Mouse (Mus musculus) embryonic facial prominence, embryonic 14.5 days (tissue): ENCODE results near the gene Zscan20. TPM values are rescaled to one million over a fixed set of nuclear protein-coding genes. Genes with fewer than 3 reads are reported as not detected.
A peak's percentile ranks its signal among the peaks of the same experiment; 100 is the strongest.

Experiments
- ATAC-seq: fragments of 200-750 bp; cut with Nextera tagmentation; 2 replicates; pipeline ENCODE4 v1.8.0; 2017; ENCODE audit warnings: low read depth, moderate number of reproducible peaks, moderate TSS enrichment
- DNase-seq: peaks from one replicate; pipeline ENCODE4 v3.0.0-alpha.2; 2015; ENCODE audit warnings: low spot score
- H3K27ac ChIP-seq: fragments of 300-500 bp; sonication (generic); replicated peaks from 2 replicates; pipeline ENCODE4 v1.5.1; 2014; ENCODE audit warnings: low read depth, mild to moderate bottlenecking, low read length, moderate library complexity
- H3K27me3 ChIP-seq: fragments of 300-500 bp; sonication (generic); replicated peaks from 2 replicates; pipeline ENCODE4 v1.6.1; 2014; ENCODE audit warnings: low read length; ENCODE audit not compliant: control insufficient read depth, insufficient read depth
- H3K36me3 ChIP-seq: fragments of 300-500 bp; sonication (generic); 2 replicates; pipeline ENCODE4 v1.6.1; 2014; ENCODE audit warnings: low read length, mixed read lengths; ENCODE audit not compliant: control insufficient read depth, insufficient read depth
- H3K4me1 ChIP-seq: fragments of 300-500 bp; sonication (generic); 2 replicates; pipeline ENCODE4 v1.6.1; 2014; ENCODE audit warnings: antibody characterized with exemption, low read length; ENCODE audit not compliant: control insufficient read depth, insufficient read depth
- H3K4me2 ChIP-seq: fragments of 300-500 bp; sonication (generic); 2 replicates; pipeline ENCODE4 v1.6.1; 2014; ENCODE audit warnings: low read depth, mild to moderate bottlenecking, low read length, moderate library complexity, mixed read lengths
- H3K4me3 ChIP-seq: fragments of 300-500 bp; sonication (generic); 2 replicates; pipeline ENCODE4 v1.5.1; 2014; ENCODE audit warnings: low read depth, mild to moderate bottlenecking, low read length
- H3K9ac ChIP-seq: fragments of 300-500 bp; sonication (generic); 2 replicates; pipeline ENCODE4 v1.6.1; 2014; ENCODE audit warnings: low read depth, mild to moderate bottlenecking, low read length, moderate library complexity, mixed read lengths
- H3K9me3 ChIP-seq: fragments of 300-500 bp; sonication (generic); 2 replicates; pipeline ENCODE4 v1.6.1; 2016; ENCODE audit warnings: low read length; ENCODE audit not compliant: control insufficient read depth
- WGBS: fragments of 180-500 bp; shearing (Covaris S2); extraction: QIAGEN DNeasy Blood & Tissue Kit; methylation state at CpG from one replicate; pipeline ENCODE4 v1.1.7; 2014; 5-methylcytosine and 5-hydroxymethylcytosine counted together
- polyA plus RNA-seq: library from polyadenylated mRNA; unstranded; fragments of >200 nt; fragmentation: Nextera tagmentation; extraction: Ambion mirVana; gene quantifications from 2 replicates; pipeline ENCODE4 v1.2.1, GENCODE M21; 2014

The Zscan20 gene
- polyA plus RNA-seq, 1 experiment from 2014 or later: 2.0 TPM

DNA sequence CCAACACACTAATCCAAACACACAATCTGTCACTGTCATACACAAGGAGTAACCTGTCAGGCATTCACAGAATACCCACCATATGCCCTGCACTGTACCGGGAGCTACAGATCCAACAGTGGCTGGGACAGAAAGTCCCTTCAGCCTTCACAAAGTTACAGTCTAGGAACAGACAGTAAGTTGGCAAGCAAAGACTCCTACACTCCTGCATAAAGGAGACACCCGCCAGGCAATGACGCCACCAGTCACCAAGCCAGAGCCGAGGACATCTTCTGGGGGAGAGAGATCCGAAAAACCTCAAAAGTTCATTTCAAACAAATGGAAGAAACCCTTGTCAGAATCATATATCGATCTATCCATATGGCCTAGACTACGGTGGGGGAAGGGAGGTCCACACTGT, 3.3 kb downstream of the Zscan20 start:
- Histone ChIP-seq H3K9ac (no peak overlapping the region), H3K27ac (no peak overlapping the region), H3K4me3 (no peak overlapping the region), H3K36me3 (peaks cover 28% of the 10 kb centered on the region), H3K4me2 (no peak overlapping the region), H3K27me3 (no peaks in the 10 kb centered on the region), H3K9me3 (no peaks in the 10 kb centered on the region), H3K4me1 (peaks cover 6% of the 10 kb centered on the region)
- DNase-seq (no peak), ATAC-seq (no peak)
- WGBS: 92% methylated on average over 7 of the region's 7 CpGs

DNA sequence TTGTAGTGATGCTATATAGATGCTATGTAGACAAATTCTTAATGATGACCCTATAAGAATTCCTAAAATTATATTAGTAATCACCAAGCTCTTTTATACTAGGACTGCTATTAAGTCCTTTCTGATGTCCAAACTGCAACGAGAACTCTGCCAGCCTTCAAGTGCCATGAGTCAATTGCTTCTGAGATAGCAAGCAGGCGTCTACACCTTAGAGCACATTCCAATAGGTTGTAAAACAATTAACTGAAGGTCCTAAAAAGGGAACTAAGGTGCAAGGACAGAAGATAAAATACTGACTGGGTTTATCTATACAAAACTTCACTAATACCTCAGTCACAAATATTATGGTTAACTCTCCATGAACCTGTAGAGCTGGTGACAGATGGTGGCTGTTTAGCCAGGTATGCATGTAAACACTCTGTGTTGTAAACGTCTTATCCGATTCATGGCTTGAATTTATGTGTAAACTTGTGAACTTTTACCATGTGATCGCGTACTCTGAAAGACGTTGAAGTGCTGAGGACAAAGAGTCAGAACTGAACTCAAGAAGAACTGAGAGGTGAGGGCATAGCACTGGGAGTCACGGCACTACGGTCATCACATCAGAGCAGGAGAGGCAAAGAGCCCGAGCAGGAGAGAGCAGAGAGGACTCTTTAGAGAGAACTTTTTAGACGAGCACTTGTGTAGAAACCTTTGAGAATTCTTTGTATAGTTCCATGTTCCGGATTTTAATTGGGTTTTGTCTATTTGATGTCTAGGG, 11.9 kb downstream of the Zscan20 start:
- Histone ChIP-seq H3K9me3 (no peaks in the 10 kb centered on the region), H3K27me3 (no peaks in the 10 kb centered on the region), H3K4me2 (no peak overlapping the region), H3K4me3 (no peak overlapping the region), H3K27ac (no peak overlapping the region), H3K9ac (no peak overlapping the region), H3K36me3 (peaks cover 35% of the 10 kb centered on the region; the same call in 1 of the 2 replicates), H3K4me1 (no peaks in the 10 kb centered on the region)
- ATAC-seq (no peak), DNase-seq (no peak)
- 87% methylated on average over 12 of the region's 12 CpGs for WGBS

DNA sequence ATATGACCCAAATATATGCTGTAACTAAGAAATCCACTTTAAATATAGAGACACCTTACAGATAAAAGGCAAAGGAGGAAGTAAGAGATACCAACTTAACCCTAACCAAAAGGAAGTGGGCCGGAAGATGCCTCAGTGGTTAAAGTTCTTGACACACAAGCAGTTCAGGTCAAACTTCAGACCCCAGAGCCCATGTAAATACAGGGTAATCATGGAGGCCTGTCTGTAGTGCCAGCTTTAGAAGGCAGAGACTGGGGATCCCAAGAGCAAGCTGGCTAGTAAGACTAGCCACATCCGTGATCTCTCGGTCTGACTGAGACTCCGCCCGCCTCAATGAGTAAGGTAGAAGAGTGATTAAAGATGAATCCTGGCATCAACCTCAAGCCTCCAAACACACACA, 15.8 kb downstream of the Zscan20 start:
- Histone ChIP-seq H3K9me3 (no peaks in the 10 kb centered on the region), H3K36me3 (peaks cover 30% of the 10 kb centered on the region), H3K4me1 (no peaks in the 10 kb centered on the region), H3K9ac (no peak overlapping the region), H3K27ac (no peak overlapping the region), H3K4me2 (no peak overlapping the region), H3K27me3 (no peaks in the 10 kb centered on the region), H3K4me3 (no peak overlapping the region)
- DNase-seq (no peak), ATAC-seq (no peak)
- 90% methylated on average over 5 of the region's 5 CpGs for WGBS

DNA sequence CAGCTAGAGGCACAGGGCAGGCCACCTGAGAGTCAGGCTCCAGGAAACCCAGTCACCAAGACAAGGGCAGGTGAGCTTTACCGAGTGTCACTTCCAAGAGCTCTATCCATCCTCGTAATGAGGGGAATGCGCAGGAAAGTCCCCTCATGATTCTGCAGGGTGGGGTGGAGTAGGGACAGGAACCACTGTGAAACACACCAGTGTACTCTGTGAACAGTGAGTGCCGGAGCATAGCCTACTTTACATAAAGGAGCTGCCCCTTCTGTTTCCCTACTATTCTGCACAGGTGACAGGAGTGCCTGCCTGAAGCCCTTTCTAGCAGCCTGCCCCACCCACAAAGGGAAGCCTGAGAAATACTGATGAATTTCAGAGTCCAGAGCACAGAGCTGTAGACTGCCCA, 16.6 kb downstream of the Zscan20 start:
- Histone ChIP-seq H3K9me3 (no peaks in the 10 kb centered on the region), H3K27me3 (no peaks in the 10 kb centered on the region), H3K9ac (no peak overlapping the region), H3K36me3 (peaks cover 34% of the 10 kb centered on the region), H3K4me3 (no peak overlapping the region), H3K4me1 (no peaks in the 10 kb centered on the region), H3K27ac (no peak overlapping the region), H3K4me2 (no peak overlapping the region)
- WGBS: 86% methylated on average over 4 of the region's 4 CpGs
- ATAC-seq: no peak
- DNase-seq: no peak

DNA sequence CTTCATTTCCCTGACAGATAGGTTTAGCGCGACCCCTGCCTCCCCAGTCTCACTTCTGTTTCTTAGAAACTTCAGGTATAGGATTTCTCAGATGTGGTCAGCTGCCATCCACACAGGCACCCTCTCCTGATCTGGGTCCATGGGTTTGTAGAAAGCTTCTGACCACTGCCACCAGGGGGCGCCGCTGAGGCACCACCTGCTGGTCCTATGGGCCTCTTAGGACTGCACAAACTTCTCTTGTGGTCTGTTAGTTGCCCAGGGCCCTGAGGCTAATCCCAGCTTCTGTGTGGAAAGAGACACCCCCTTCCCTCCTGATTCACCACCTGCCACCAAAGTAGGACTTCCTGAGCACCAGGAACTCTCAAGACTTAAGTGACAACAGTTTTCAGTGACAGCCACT, 30.7 kb downstream of the Zscan20 start:
- Histone ChIP-seq H3K9me3 (peaks cover 41% of the 10 kb centered on the region), H3K27me3 (no peaks in the 10 kb centered on the region), H3K9ac (no peak overlapping the region), H3K4me2 (no peak overlapping the region), H3K36me3 (peaks cover 48% of the 10 kb centered on the region), H3K27ac (no peak overlapping the region), H3K4me1 (no peaks in the 10 kb centered on the region), H3K4me3 (no peak overlapping the region)
- WGBS: 57% methylated on average over 4 of the region's 4 CpGs
- DNase-seq: no peak
- ATAC-seq: no peak

DNA sequence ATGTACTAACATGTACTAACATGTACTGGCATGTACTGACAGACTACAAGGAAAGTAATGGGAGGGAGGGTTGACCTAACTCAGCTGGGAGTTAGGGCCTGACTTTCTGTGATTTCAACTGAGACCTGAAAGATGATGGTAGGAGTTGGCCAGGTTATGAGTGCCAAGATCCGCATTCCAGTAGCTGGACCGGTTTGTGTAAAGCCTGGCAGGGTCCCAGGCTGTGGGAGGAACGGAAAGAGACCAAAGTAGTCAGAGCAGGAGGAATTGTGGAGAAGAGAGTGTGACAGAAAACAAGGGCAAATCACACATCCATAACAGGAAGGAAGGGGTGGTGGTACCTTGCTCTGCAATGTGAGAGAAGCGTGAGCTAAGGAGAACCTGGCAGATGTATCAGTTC, 34.1 kb downstream of the Zscan20 start:
- peak; percentile 16 for DNase-seq
- H3K27ac ChIP-seq: no peak overlapping the region

DNA sequence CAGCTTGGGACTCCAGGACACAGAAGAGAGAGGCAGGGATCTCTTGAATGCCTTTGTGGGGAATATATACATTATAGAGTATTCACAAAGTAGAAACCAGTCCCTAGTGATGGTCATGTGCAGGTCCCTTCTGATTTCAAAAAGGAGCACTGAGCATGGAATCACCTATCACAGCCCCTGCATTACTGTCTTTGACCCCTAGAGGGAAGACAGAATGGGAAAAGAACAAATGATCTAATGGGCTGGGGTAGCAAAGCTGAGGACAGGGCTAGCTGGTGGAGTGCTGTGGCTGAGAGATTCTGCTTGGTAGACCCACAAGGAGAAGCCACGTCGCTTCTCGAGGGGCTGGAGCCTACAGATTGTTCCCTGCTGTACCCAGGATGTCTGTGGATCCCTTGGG, 49.6 kb downstream of the Zscan20 start:
- Histone ChIP-seq H3K9me3 (no peaks in the 10 kb centered on the region), H3K9ac (no peak overlapping the region), H3K4me1 (no peaks in the 10 kb centered on the region), H3K4me3 (no peak overlapping the region), H3K4me2 (no peak overlapping the region), H3K27me3 (no peaks in the 10 kb centered on the region), H3K36me3 (no peaks in the 10 kb centered on the region), H3K27ac (no peak overlapping the region)
- 50% methylated on average over 3 of the region's 3 CpGs for WGBS
- DNase-seq: no peak
- ATAC-seq: no peak

More for the DNA sequence above, 34.1 kb downstream of the Zscan20 start:
- H3K4me2 ChIP-seq: no peak overlapping the region
- H3K9ac ChIP-seq: no peak overlapping the region
- no peaks in the 10 kb centered on the region for H3K27me3 ChIP-seq
- 0 out of 2 replicates have a peak, but pooled peaks have one; percentile 32 for ATAC-seq
- H3K36me3 ChIP-seq: peaks cover 17% of the 10 kb centered on the region
- 75% methylated on average over 4 of the region's 4 CpGs for WGBS
- H3K4me3 ChIP-seq: no peak overlapping the region
- peaks cover 8% of the 10 kb centered on the region for H3K9me3 ChIP-seq
- no peaks in the 10 kb centered on the region for H3K4me1 ChIP-seq

DNA sequence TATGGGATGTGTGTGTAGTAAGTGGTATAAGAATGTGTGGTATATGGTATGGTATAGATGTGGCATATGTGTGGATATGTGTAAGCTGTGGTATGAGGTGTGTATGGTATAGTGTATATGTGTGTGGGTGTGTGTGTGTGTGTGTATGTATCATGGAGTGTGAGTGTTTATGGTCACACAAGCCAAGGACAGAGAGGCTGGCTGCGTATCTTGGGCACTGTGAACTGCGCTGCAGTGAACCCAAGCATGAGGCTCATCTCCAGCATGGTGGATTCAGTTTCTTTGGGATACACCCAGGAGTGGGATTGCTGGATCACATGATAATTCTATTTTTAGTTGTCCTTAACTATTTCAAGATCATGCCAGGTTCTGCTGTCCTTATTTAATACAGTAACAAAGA, 55.7 kb downstream of the Zscan20 start:
- H3K9me3 ChIP-seq: no peaks in the 10 kb centered on the region
- no peaks in the 10 kb centered on the region for H3K36me3 ChIP-seq
- no peak overlapping the region for H3K4me3 ChIP-seq
- H3K9ac ChIP-seq: no peak overlapping the region
- no peak overlapping the region for H3K4me2 ChIP-seq
- no peaks in the 10 kb centered on the region for H3K4me1 ChIP-seq
- H3K27ac ChIP-seq: no peak overlapping the region
- no peak for DNase-seq
- no peak for ATAC-seq
- 93% methylated on average over 2 of the region's 2 CpGs for WGBS
- no peaks in the 10 kb centered on the region for H3K27me3 ChIP-seq

DNA sequence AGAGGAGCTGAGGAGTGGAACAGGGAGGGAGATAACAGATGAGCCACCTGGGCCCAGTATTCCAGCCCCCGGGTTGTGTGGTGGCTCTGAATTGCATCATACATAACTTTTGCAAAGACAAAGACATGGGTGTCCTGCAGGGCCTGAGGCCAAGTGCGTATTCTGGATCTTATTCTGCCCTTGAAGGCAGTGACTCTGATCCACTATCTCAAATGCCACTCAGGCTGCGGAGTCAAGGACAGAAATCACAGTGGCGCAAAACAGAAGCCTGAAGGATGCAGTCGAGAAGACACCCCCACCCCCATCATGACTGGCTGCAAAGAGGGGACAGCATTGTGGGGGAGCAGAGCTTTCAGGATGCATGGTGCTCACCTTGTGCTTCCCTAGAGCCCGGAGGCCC, 59.1 kb downstream of the Zscan20 start:
- ATAC-seq (no peak), DNase-seq (no peak)
- H3K27ac ChIP-seq: no peak overlapping the region
- no peaks in the 10 kb centered on the region for H3K36me3 ChIP-seq
- no peak overlapping the region for H3K4me2 ChIP-seq
- H3K9me3 ChIP-seq: no peaks in the 10 kb centered on the region
- H3K27me3 ChIP-seq: no peaks in the 10 kb centered on the region
- H3K4me3 ChIP-seq: no peak overlapping the region
- no peaks in the 10 kb centered on the region for H3K4me1 ChIP-seq
- no peak overlapping the region for H3K9ac ChIP-seq
- 86% methylated on average over 6 of the region's 6 CpGs for WGBS
